Mouse (Mus musculus): ENCODE measurements around the gene Sipa1. TPM values are rescaled to one million over a fixed set of nuclear protein-coding genes. Genes with fewer than 3 reads are reported as not detected.
A peak's percentile ranks its signal among the peaks of the same experiment; 100 is the strongest.

Sipa1 gene
- total RNA-seq, 2 experiments from 2014 or later = 19.3 to 22.4 TPM

- no peak for DNase-seq
- intact Hi-C loops (cut with DNase I; ENCODE audit: low total_unique reads) = no loop called here
These were observed 11.8 kb downstream of the Sipa1 start for GRCm38 (mm10) chr19:5651502-5652274.

GRCm38 (mm10) chr19:5649298-5649741 lies 14.2 kb downstream of the Sipa1 start:
- intact Hi-C loops (cut with DNase I; ENCODE audit: low total_unique reads) = no loop called here
- DNase-seq = peak; percentile 79

- intact Hi-C loops (cut with DNase I; ENCODE audit: low total_unique reads) = no loop called here
- peak; percentile 85 for DNase-seq
These were observed 14.9 kb downstream of the Sipa1 start for GRCm38 (mm10) chr19:5648401-5649297.

DNA sequence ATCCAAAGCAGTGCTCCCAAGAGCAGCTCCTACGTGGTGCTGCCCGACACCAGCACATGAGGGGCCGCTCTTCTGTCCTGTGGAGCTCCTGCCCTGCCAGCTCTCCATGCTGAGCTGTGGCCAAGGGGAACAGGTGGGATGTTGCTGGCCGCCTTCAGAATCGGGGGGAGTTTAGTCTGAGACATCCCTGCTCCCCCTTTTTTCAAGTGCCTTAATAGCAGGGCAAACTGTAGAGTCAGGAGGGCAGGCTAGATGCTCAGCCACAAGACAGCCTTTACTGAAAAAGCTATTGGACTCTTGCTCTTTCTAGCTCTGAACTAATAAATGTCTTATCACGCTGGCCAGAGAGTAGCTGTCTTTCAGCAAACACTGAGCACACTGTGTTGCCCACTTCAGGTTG lies 15.7 kb downstream of the Sipa1 start:
- intact Hi-C loops (cut with DNase I; ENCODE audit: low total_unique reads) = no loop called here
- DNase-seq = no peak

DNA sequence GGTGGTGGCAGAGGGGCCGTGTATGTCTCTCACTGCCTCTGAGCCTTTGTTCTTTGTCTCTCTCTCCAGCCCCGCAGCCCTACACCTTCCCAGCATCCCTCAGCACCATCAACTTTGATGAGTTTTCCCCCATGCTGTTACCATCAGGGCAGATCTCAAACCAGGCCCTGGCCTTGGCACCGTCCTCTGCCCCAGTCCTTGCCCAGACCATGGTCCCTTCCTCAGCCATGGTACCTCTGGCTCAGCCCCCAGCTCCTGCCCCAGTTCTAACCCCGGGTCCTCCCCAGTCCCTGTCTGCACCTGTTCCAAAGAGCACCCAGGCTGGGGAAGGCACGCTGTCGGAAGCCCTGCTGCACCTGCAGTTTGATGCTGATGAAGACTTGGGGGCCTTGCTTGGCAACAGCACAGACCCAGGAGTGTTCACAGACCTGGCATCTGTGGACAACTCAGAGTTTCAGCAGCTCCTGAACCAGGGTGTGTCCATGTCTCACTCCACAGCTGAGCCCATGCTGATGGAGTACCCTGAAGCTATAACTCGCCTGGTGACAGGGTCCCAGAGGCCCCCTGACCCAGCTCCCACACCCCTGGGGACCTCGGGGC lies 16.7 kb downstream of the Sipa1 start:
- no peak for DNase-seq
- intact Hi-C loops (cut with DNase I; ENCODE audit: low total_unique reads) = no loop called here

- intact Hi-C loops (cut with DNase I; ENCODE audit: low total_unique reads) = no loop called here
These were observed 18.2 kb downstream of the Sipa1 start for GRCm38 (mm10) chr19:5645280-5645679.

GRCm38 (mm10) chr19:5641641-5642040 lies 21.9 kb downstream of the Sipa1 start:
- intact Hi-C loops (cut with DNase I; ENCODE audit: low total_unique reads) = no loop called here
- no peak for DNase-seq

More at GRCm38 (mm10) chr19:5645280-5645679, 18.2 kb downstream of the Sipa1 start:
- DNase-seq = no peak

DNA sequence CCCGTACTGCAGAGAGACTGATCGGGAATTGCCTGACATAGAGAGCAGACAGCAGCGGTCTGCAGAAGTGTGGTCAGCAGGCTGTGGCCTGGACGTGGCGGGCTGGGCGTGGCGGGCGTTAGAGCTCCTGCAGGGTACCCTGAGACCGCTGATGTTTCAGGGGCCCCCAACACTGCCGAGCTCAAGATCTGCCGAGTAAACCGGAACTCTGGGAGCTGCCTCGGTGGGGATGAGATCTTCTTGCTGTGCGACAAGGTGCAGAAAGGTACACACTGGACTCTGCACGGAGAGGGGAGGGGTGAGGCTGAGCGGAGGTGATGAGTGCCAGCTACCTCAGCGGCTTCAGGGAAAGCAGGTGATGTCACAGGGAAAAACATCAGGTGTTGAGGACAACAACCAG lies 22.5 kb downstream of the Sipa1 start:
- no peak for DNase-seq
- intact Hi-C loops (cut with DNase I; ENCODE audit: low total_unique reads) = no loop called here

DNA sequence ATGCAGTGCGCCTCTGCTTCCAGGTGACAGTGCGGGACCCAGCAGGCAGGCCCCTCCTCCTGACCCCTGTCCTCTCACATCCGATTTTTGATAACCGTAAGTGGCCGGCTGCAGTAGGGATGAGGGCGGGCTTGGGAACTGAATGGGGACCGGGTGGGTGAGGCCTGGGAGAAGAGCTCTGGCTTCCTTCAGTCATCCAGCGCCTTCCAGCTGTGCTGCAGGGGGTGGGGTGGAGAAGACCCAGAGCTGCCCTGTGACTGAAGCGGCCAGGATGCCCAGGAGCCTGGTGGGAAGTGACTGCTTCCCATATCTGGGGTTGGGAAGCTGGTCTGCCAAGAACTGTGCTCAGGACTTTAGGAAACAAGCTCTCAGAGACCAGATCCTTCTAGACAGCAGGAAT lies 23.2 kb downstream of the Sipa1 start:
- no peak for DNase-seq
- intact Hi-C loops (cut with DNase I; ENCODE audit: low total_unique reads) = no loop called here

GRCm38 (mm10) chr19:5638416-5639005 lies 25.0 kb downstream of the Sipa1 start:
- DNase-seq = no peak
- intact Hi-C loops (cut with DNase I; ENCODE audit: low total_unique reads) = no loop called here

DNA sequence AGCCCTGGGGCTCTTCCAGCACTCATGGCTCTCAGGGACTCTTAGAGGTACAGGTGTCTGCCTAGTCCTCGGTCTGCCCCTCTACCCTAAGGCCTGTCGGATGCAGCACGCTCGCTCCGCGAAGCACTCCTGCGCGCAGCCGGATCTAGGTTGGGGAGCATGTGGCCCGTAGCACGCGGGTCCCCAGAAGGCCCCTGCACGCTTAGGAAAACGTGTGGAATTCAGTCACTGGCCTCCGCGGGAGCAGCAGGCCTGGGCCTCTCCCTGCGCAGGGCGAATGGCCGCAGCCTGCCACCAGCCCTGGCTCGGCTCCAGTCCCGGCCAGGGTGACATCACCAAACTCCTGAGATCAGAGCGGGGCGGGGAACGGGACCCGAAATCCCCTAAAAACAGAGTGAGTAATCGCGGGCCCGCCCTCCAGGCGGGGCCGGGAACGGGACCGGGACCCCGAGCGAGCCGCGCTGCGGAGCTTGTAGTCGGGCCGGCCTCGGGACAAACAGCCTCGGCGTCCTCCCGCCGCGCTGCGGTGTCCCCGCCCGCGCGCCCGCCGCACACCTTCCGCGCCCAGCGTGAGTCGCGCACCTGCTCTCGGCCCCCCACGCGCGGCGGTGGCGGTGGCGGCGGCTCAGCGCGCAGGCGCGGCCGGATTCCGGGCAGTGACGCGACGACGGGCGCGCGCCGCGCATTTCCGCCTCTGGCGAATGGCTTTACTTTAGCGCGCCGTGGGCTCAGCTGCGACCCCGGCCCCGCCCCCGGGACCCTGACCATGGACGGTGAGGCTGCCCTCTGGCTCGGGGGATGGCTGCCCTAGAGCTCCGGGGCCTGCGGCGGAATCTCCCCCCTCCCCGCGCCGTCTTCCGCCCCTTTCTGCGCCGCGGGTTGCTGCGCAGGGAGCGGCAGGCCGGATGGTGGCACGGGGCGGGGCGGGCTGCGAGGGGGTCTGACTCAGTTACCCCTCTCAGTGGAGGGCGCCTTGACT lies 26.1 kb downstream of the Sipa1 start, which contains the start of gene Rela:
Rela (plus strand) TSS at position 415 of the 979 bp plus-strand sequence.
- DNase-seq = peak; percentile 92
- intact Hi-C loops (cut with DNase I; ENCODE audit: low total_unique reads) = no loop called here

DNA sequence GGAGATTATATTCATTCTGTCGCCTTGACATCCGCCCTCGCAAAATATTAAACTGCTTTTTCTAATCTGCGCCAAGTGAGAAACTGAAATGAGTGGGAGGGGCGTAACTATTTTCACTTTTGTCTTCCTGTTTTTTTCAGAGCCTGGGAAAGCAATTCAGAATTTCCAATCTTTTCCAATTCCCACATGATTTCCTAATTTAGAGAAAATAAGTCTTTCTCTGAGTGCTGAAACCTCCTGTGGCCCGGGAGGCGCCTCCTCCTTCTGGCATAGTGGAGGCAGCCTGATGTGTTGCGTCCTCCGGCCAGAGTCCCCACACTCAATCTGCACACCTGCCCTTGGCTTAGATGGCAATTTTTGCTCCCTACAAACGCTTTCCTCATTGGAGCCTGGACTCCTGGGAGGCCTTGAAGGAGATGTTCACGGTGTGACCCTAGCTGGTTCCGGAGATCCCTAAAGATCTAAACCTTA lies 26.9 kb downstream of the Sipa1 start:
- intact Hi-C loops (cut with DNase I; ENCODE audit: low total_unique reads) = no loop called here

DNA sequence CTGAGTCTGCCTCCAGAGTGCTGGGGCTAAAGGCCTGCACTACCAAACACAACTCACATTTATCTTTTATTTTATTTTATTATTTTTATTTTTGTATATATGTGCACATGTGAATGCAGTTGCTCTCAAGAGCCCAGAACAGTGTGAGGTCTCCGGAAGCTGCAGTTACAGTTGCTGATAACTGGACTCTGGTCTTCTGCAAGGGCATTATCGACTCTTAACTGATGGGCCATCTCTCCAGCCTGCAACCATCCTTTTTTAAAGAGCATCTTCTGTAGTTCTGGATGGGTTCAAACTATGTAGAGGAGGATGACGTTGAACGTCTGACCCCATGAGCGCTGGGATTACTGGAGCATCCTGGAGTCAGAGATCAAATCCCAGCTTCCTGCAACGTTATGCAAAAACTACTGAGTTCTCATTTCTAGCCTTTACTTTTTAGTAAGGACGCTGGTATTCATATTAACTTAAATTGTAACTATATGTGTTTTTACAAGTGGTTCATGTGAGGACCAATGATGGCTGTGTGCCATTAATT lies 27.4 kb downstream of the Sipa1 start:
- intact Hi-C loops (cut with DNase I; ENCODE audit: low total_unique reads) = no loop called here
- DNase-seq = no peak

More for the DNA sequence above, 26.9 kb downstream of the Sipa1 start:
- no peak for DNase-seq

- DNase-seq = no peak
- intact Hi-C loops (cut with DNase I; ENCODE audit: low total_unique reads) = no loop called here
These were observed 31.4 kb downstream of the Sipa1 start for GRCm38 (mm10) chr19:5632120-5632519.

DNA sequence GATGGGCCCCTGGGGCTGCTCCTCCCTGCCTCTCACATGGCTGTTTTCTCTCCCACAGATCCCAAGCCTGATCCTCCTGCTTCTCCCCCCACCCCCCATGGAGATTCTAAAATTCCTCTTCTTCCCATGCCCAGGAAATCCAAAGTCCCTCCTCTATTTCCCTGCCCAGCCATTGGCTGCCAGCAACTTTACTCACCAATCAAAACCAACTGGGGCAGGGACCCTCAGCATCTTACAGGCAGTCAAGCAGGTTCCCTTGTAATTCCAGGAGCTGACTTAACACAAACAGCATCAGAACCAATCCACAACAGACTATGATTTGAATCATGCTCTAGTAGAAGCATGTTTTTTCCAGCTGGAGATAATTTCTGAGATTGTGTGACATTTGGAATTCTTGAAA lies 33.6 kb downstream of the Sipa1 start:
- intact Hi-C loops (cut with DNase I; ENCODE audit: low total_unique reads) = no loop called here
- DNase-seq = no peak

GRCm38 (mm10) chr19:5625311-5625710 lies 38.2 kb downstream of the Sipa1 start:
- DNase-seq = no peak
- intact Hi-C loops (cut with DNase I; ENCODE audit: low total_unique reads) = no loop called here

DNA sequence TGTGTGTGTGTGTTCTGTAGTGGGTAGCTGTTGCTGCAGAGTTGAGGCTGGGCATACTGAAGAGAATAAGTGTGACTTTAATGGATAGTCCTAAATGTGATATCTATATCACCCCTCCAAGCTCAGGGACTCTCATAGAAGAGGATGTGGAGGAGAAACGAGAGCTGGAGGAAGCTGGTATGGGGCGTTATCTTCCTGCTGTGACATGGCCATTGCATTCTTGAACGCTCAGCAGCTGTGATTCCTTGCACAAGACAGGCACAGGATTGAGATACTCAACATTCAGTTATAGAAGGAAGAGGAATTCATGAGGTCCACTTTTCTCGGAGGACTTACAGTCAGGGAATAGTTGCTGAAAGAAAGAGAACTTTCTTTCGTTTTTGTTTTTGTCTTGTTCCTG lies 41.6 kb downstream of the Sipa1 start:
- intact Hi-C loops (cut with DNase I; ENCODE audit: low total_unique reads) = no loop called here
- DNase-seq = no peak

- intact Hi-C loops (cut with DNase I; ENCODE audit: low total_unique reads) = no loop called here
- DNase-seq = no peak
These were observed 43.5 kb downstream of the Sipa1 start for GRCm38 (mm10) chr19:5620007-5620406.

Data from gastrocnemius, postnatal 14 days (tissue).